Mouse (Mus musculus) lung, postnatal 4 days (tissue): Measurements from ENCODE around the gene Zfp235.
A peak's percentile ranks its signal among the peaks of the same experiment; 100 is the strongest.

Source experiments
- DNase-seq, 2 experiments: peaks; one replicate each; pipeline ENCODE4 v3.0.0; 2021

The Zfp235 gene

GRCm38 (mm10) chr7:24133996-24134828, at the start of gene Zfp235:
Zfp235 (plus strand) TSS chr7:24134169.
- DNase-seq: peak; percentile 89

GRCm38 (mm10) chr7:24086871-24087270, 47.1 kb upstream of the Zfp235 start:
- no peak for DNase-seq

GRCm38 (mm10) chr7:24087485-24088125, 46.4 kb upstream of the Zfp235 start:
- no peak for DNase-seq

- no peak for DNase-seq
These were observed 29.6 kb upstream of the Zfp235 start for GRCm38 (mm10) chr7:24104403-24104802.

GRCm38 (mm10) chr7:24105144-24105703, 28.7 kb upstream of the Zfp235 start:
- no peak for DNase-seq

GRCm38 (mm10) chr7:24110839-24111238, 23.1 kb upstream of the Zfp235 start:
- no peak for DNase-seq

- DNase-seq: no peak
These were observed 22.2 kb upstream of the Zfp235 start for GRCm38 (mm10) chr7:24111772-24112155.

GRCm38 (mm10) chr7:24112156-24112856, 21.7 kb upstream of the Zfp235 start, which contains the start of gene Zfp112:
Zfp112 (plus strand) TSS chr7:24112314.
- DNase-seq: peak; percentile 79 to 86

GRCm38 (mm10) chr7:24113001-24113400, 21.0 kb upstream of the Zfp235 start:
- DNase-seq: peak; percentile 63 to 67

- DNase-seq: no peak
These were observed 17.3 kb upstream of the Zfp235 start for GRCm38 (mm10) chr7:24116655-24117054.

- DNase-seq: no peak
These were observed 459 bp upstream of the Zfp235 start for GRCm38 (mm10) chr7:24133425-24133995.

GRCm38 (mm10) chr7:24142566-24142965, 8.6 kb downstream of the Zfp235 start:
- no peak for DNase-seq

- peak in 1 of 2 experiments; percentile 22 for DNase-seq
These were observed 19.3 kb downstream of the Zfp235 start for GRCm38 (mm10) chr7:24153272-24153671.

- DNase-seq: no peak
These were observed 38.2 kb downstream of the Zfp235 start for GRCm38 (mm10) chr7:24172191-24172590.

- peak; percentile 72 to 74 for DNase-seq
These were observed 40.8 kb downstream of the Zfp235 start, which contains the start of gene Zfp114 for GRCm38 (mm10) chr7:24174618-24175336. Zfp114 (plus strand) TSS chr7:24175060.

GRCm38 (mm10) chr7:24175337-24175711, 41.4 kb downstream of the Zfp235 start:
- DNase-seq: no peak

GRCm38 (mm10) chr7:24187611-24188010, 53.6 kb downstream of the Zfp235 start:
- peak in 1 of 2 experiments; percentile 1 for DNase-seq

GRCm38 (mm10) chr7:24188901-24189570, 55.1 kb downstream of the Zfp235 start:
- DNase-seq: peak in 1 of 2 experiments; percentile 3

GRCm38 (mm10) chr7:24189571-24189944, 55.6 kb downstream of the Zfp235 start:
- DNase-seq: no peak

- no peak for DNase-seq
These were observed 57.4 kb downstream of the Zfp235 start for GRCm38 (mm10) chr7:24191361-24191760.
